Mouse (Mus musculus) Patski (cell line): ENCODE measurements at regions not wholly inside any gene's neighbourhood (a gene's known extent, or its start where the extent isn't known, plus 50 kb on each side); places are given as distances from the start of the nearest gene placed in this dataset.

Experiments used
- ATAC-seq: fragments of 100-300 bp; one replicate; pipeline ENCODE4 v1.8.0; 2021
- CTCF ChIA-PET: fragments of 350-600 bp; sonication (Branson Sonifier 250); formaldehyde crosslinking; loops from one replicate; lab custom pipeline; 2022; ENCODE audit warnings: inconsistent platforms; lab: Charles Lee
- POLR2A ChIA-PET: fragments of 350-600 bp; sonication (Branson Sonifier 250); formaldehyde crosslinking; loops from one replicate; lab custom pipeline; 2022; ENCODE audit warnings: antibody characterized with exemption, inconsistent platforms; lab: Charles Lee
- DNase-seq: peaks from one replicate; pipeline ENCODE4 v3.0.0-alpha.2; 2011; ENCODE audit warnings: low read depth, low spot score
- H3K27me3 ChIP-seq: fragments of 371-371 bp; one replicate; pipeline ENCODE4 v1.5.1; 2021
- CTCF ChIP-seq: fragments of 100-300 bp; IDR thresholded peaks from one replicate; pipeline ENCODE4 v1.5.1; 2021
- in situ Hi-C: fragments of 300-500 bp; cut with MboI; formaldehyde crosslinking; loops from 3 replicates; pipeline ENCODE4 v1.11.1; 2018; ENCODE audit warnings: low pct_unique_long_range_greater_than_20kb, mixed read lengths

GRCm38 (mm10) chr5:111522586-111522985 lies 105.4 kb downstream of the Mn1 start:
- peaks cover 16% of the 10 kb centered on the region for H3K27me3 ChIP-seq
- TF ChIP-seq CTCF: no peak
- POLR2A ChIA-PET: no interaction called here
- CTCF ChIA-PET: no interaction called here
- in situ Hi-C loops: no loop called here
- ATAC-seq (no peak), DNase-seq (no peak)

GRCm38 (mm10) chr5:111527741-111528140 lies 110.6 kb downstream of the Mn1 start:
- in situ Hi-C loops: no loop called here
- POLR2A ChIA-PET: no interaction called here
- CTCF ChIA-PET: no interaction called here
- ATAC-seq (no peak), DNase-seq (no peak)
- peaks cover 16% of the 10 kb centered on the region for H3K27me3 ChIP-seq
- no peak for TF ChIP-seq CTCF

GRCm38 (mm10) chr5:111529096-111529495 lies 111.9 kb downstream of the Mn1 start:
- in situ Hi-C loops: no loop called here
- POLR2A ChIA-PET: no interaction called here
- peaks cover 19% of the 10 kb centered on the region for H3K27me3 ChIP-seq

GRCm38 (mm10) chr5:111530628-111531524 lies 113.7 kb downstream of the Mn1 start:
- in situ Hi-C loops: no loop called here
- CTCF ChIA-PET: interaction anchor here (1.0 kb wide), 1 partner anchor 14 kb away, joined by 3 read pairs; no protein-coding TSS in a partner anchor
- no peak for TF ChIP-seq CTCF
- DNase-seq (no peak), ATAC-seq (no peak)
- H3K27me3 ChIP-seq: peaks cover 21% of the 10 kb centered on the region
- POLR2A ChIA-PET: no interaction called here

More at GRCm38 (mm10) chr5:111529096-111529495, 111.9 kb downstream of the Mn1 start:
- TF ChIP-seq CTCF: no peak
- ATAC-seq: no peak
- CTCF ChIA-PET: no interaction called here
- no peak for DNase-seq

- POLR2A ChIA-PET: no interaction called here
- CTCF ChIA-PET: interaction anchor here (1.2 kb wide), 1 partner anchor 14 kb away, joined by 3 read pairs; no protein-coding TSS in a partner anchor
- DNase-seq: no peak
- H3K27me3 ChIP-seq: peaks cover 22% of the 10 kb centered on the region
- no peak for TF ChIP-seq CTCF
- ATAC-seq: no peak
- in situ Hi-C loops: no loop called here
Observed at GRCm38 (mm10) chr5:111532446-111533035, 115.4 kb downstream of the Mn1 start.

GRCm38 (mm10) chr5:111535978-111536377 lies 118.8 kb downstream of the Mn1 start:
- in situ Hi-C loops: no loop called here
- no peak for ATAC-seq
- H3K27me3 ChIP-seq: peaks cover 11% of the 10 kb centered on the region
- TF ChIP-seq CTCF: no peak
- ChIA-PET CTCF (no interaction called here), POLR2A (interaction anchor here (0.6 kb wide), 1 partner anchor 212 kb away, joined by 3 read pairs; no protein-coding TSS in a partner anchor)
- DNase-seq: no peak

- no peak for ATAC-seq
- ChIA-PET CTCF (no interaction called here), POLR2A (no interaction called here)
- H3K27me3 ChIP-seq: peaks cover 10% of the 10 kb centered on the region
- DNase-seq: no peak
- no peak for TF ChIP-seq CTCF
- in situ Hi-C loops: no loop called here
Observed at GRCm38 (mm10) chr5:111538560-111539450, 121.6 kb downstream of the Mn1 start.

GRCm38 (mm10) chr5:111540486-111540885 lies 123.3 kb downstream of the Mn1 start:
- H3K27me3 ChIP-seq: peaks cover 15% of the 10 kb centered on the region
- no peak for DNase-seq
- ChIA-PET CTCF (no interaction called here), POLR2A (no interaction called here)
- no peak for TF ChIP-seq CTCF
- in situ Hi-C loops: no loop called here
- no peak for ATAC-seq

GRCm38 (mm10) chr5:111542077-111542476 lies 124.9 kb downstream of the Mn1 start:
- no peak for TF ChIP-seq CTCF
- CTCF ChIA-PET: no interaction called here
- ATAC-seq: no peak
- in situ Hi-C loops: no loop called here
- H3K27me3 ChIP-seq: peaks cover 17% of the 10 kb centered on the region
- no peak for DNase-seq
- POLR2A ChIA-PET: no interaction called here
